Mouse (Mus musculus): Measurements from ENCODE around the gene Rundc3a. TPM values are rescaled to one million over a fixed set of nuclear protein-coding genes. Genes with fewer than 3 reads are reported as not detected.

Gene Rundc3a
- total and polyA plus RNA-seq, 3 experiments = 0.23 to 0.66 TPM; not detected in 1

GRCm38 (mm10) chr11:102437120-102438061 lies 44.2 kb downstream of the Rundc3a start:
- 57% methylated on average over 87 of the region's 87 CpGs for WGBS
- DNase-seq = peak; percentile 67 to 70
- Histone ChIP-seq H3K27ac (no peak overlapping the region; the same call in 1 of the 2 replicates), H3K4me3 (peak overlapping the region; percentile 41), H3K27me3 (ENCODE audit: control insufficient read depth, insufficient read depth, low read length) (no peaks in the 10 kb centered on the region), H3K79me2 (replicated peaks; ENCODE audit: control insufficient read depth, insufficient read depth, low read length) (no peaks in the 10 kb centered on the region), H3K4me1 (ENCODE audit: control insufficient read depth, insufficient read depth, low read length) (peaks cover 8% of the 10 kb centered on the region), H3K36me3 (ENCODE audit: control insufficient read depth, insufficient read depth, low read length) (no peaks in the 10 kb centered on the region), H3K9ac (ENCODE audit: low read depth, low read length) (peak overlapping the region; percentile 50)
- intact Hi-C loops (cut with DNase I) = no loop called here
- TF ChIP-seq EP300 (IDR thresholded peaks at IDR 0.05; ENCODE audit: insufficient read depth, low read depth, low read length) (no peak), CTCF (IDR thresholded peaks at IDR 0.05) (peak; percentile 60)

- Histone ChIP-seq H3K27ac (no peak overlapping the region), H3K9ac (ENCODE audit: low read depth, low read length) (peak overlapping the region; percentile 50), H3K79me2 (replicated peaks; ENCODE audit: control insufficient read depth, insufficient read depth, low read length) (no peaks in the 10 kb centered on the region), H3K36me3 (ENCODE audit: control insufficient read depth, insufficient read depth, low read length) (no peaks in the 10 kb centered on the region), H3K4me3 (peak overlapping the region; percentile 41), H3K4me1 (ENCODE audit: control insufficient read depth, insufficient read depth, low read length) (peaks cover 3% of the 10 kb centered on the region), H3K27me3 (ENCODE audit: control insufficient read depth, insufficient read depth, low read length) (no peaks in the 10 kb centered on the region)
- WGBS = 41% methylated on average over 77 of the region's 77 CpGs
- DNase-seq = peak; percentile 70 to 85
- intact Hi-C loops (cut with DNase I) = no loop called here
- TF ChIP-seq CTCF (IDR thresholded peaks at IDR 0.05) (peak; percentile 85), EP300 (IDR thresholded peaks at IDR 0.05; ENCODE audit: insufficient read depth, low read depth, low read length) (no peak)
Observed at GRCm38 (mm10) chr11:102438212-102439092, 45.2 kb downstream of the Rundc3a start.

- H3K4me1 ChIP-seq (ENCODE audit: control insufficient read depth, insufficient read depth, low read length) = no peaks in the 10 kb centered on the region
Observed at GRCm38 (mm10) chr11:102439093-102440082, 46.2 kb downstream of the Rundc3a start.

GRCm38 (mm10) chr11:102440255-102440654 lies 47.1 kb downstream of the Rundc3a start:
- Histone ChIP-seq H3K4me1 (ENCODE audit: control insufficient read depth, insufficient read depth, low read length) (no peaks in the 10 kb centered on the region), H3K27me3 (ENCODE audit: control insufficient read depth, insufficient read depth, low read length) (no peaks in the 10 kb centered on the region), H3K36me3 (ENCODE audit: control insufficient read depth, insufficient read depth, low read length) (no peaks in the 10 kb centered on the region), H3K27ac (no peak overlapping the region), H3K4me3 (no peak overlapping the region), H3K79me2 (replicated peaks; ENCODE audit: control insufficient read depth, insufficient read depth, low read length) (no peaks in the 10 kb centered on the region), H3K9ac (ENCODE audit: low read depth, low read length) (no peak overlapping the region)
- peak in 1 of 2 experiments; percentile 14 for DNase-seq
- TF ChIP-seq EP300 (IDR thresholded peaks at IDR 0.05; ENCODE audit: insufficient read depth, low read depth, low read length) (no peak), CTCF (IDR thresholded peaks at IDR 0.05) (no peak), POLR2A (IDR thresholded peaks at IDR 0.05; ENCODE audit: insufficient read depth, low read depth, low read length) (no peak)
- 82% methylated on average over 8 of the region's 8 CpGs for WGBS
- intact Hi-C loops (cut with DNase I) = no loop called here

More at GRCm38 (mm10) chr11:102439093-102440082, 46.2 kb downstream of the Rundc3a start:
- intact Hi-C loops (cut with DNase I) = no loop called here
- no peak for DNase-seq
- no peak overlapping the region for H3K27ac ChIP-seq
- H3K27me3 ChIP-seq (ENCODE audit: control insufficient read depth, insufficient read depth, low read length) = no peaks in the 10 kb centered on the region
- H3K36me3 ChIP-seq (ENCODE audit: control insufficient read depth, insufficient read depth, low read length) = no peaks in the 10 kb centered on the region
- WGBS = 88% methylated on average over 14 of the region's 14 CpGs
- no peak overlapping the region for H3K9ac ChIP-seq (ENCODE audit: low read depth, low read length)
- H3K79me2 ChIP-seq (replicated peaks; ENCODE audit: control insufficient read depth, insufficient read depth, low read length) = no peaks in the 10 kb centered on the region
- no peak overlapping the region for H3K4me3 ChIP-seq
- no peak for TF ChIP-seq CTCF (IDR thresholded peaks at IDR 0.05)

- 80% methylated on average over 3 of the region's 3 CpGs for WGBS
- intact Hi-C loops (cut with DNase I) = no loop called here
- H3K4me1 ChIP-seq (ENCODE audit: control insufficient read depth, insufficient read depth, low read length) = peaks cover 6% of the 10 kb centered on the region
- H3K36me3 ChIP-seq (ENCODE audit: control insufficient read depth, insufficient read depth, low read length) = no peaks in the 10 kb centered on the region
- no peaks in the 10 kb centered on the region for H3K27me3 ChIP-seq (ENCODE audit: control insufficient read depth, insufficient read depth, low read length)
- no peak for DNase-seq
- TF ChIP-seq CTCF (IDR thresholded peaks at IDR 0.05) (peak; percentile 49), POLR2A (IDR thresholded peaks at IDR 0.05; ENCODE audit: insufficient read depth, low read depth, low read length) (no peak), EP300 (IDR thresholded peaks at IDR 0.05; ENCODE audit: insufficient read depth, low read depth, low read length) (no peak)
- H3K4me3 ChIP-seq = no peak overlapping the region
- no peaks in the 10 kb centered on the region for H3K79me2 ChIP-seq (replicated peaks; ENCODE audit: control insufficient read depth, insufficient read depth, low read length)
- H3K9ac ChIP-seq (ENCODE audit: low read depth, low read length) = no peak overlapping the region
- H3K27ac ChIP-seq = no peak overlapping the region
Observed at GRCm38 (mm10) chr11:102441434-102441833, 48.2 kb downstream of the Rundc3a start.
